Mouse (Mus musculus) layer of hippocampus, postnatal 36 days (tissue): Measurements from ENCODE around the gene Mageb1. TPM values are rescaled to one million over a fixed set of nuclear protein-coding genes. Genes with fewer than 3 reads are reported as not detected.
"Not testable (repeated sequence)": the region's sequence is repeated elsewhere in the genome, so short reads cannot be mapped to it uniquely, and the experiment has no call there.

ENCODE experiments used
- DNase-seq, 2 experiments: peaks; one replicate each; pipeline ENCODE4 v3.0.0; 2022
- total RNA-seq, 2 experiments: library from RNA; stranded (reverse); gene quantifications; 2 replicates each; pipeline ENCODE4 v1.2.3; 2021

The Mageb1 gene
- not detected for total RNA-seq

GRCm38 (mm10) chrX:92016233-92016632 lies at the start of gene Mageb1:
TSS of gene Mageb1 (minus strand) at chrX:92016333.
- DNase-seq = not testable (repeated sequence)

Other genes with a start within 250 kb of the Mageb1 start
- not detected for gene Mageb5, start 233.3 kb downstream of the Mageb1 start, total RNA-seq